Mouse (Mus musculus) small intestine, adult 2 months (tissue): ENCODE measurements around the gene Lnx1.

Source experiments
- CTCF ChIP-seq: fragments of 200-500 bp; IDR thresholded peaks from 2 replicates; pipeline ENCODE4 v1.5.1; 2012; ENCODE audit warnings: low read depth, mild to moderate bottlenecking, control low read depth, inconsistent platforms, low read length, moderate library complexity, mixed read lengths; ENCODE audit not compliant: insufficient replicate concordance, insufficient read length; ENCODE audit errors: extremely low read depth
- POLR2A ChIP-seq: fragments of 200-500 bp; IDR thresholded peaks from 2 replicates; pipeline ENCODE4 v1.6.1; 2012; ENCODE audit warnings: low read depth, mild to moderate bottlenecking, control low read depth, inconsistent platforms, low read length, moderate library complexity

- TF ChIP-seq CTCF (no peak), POLR2A (no peak)
Measured at GRCm38 (mm10) chr5:74694390-74694801, 8.3 kb downstream of the Lnx1 start.
